Mouse (Mus musculus): ENCODE results near the gene Mt3. TPM values are rescaled to one million over a fixed set of nuclear protein-coding genes. Genes with fewer than 3 reads are reported as not detected.

Mt3 gene
- not detected for polyA plus RNA-seq (2017; shearing (Covaris generic))

DNA sequence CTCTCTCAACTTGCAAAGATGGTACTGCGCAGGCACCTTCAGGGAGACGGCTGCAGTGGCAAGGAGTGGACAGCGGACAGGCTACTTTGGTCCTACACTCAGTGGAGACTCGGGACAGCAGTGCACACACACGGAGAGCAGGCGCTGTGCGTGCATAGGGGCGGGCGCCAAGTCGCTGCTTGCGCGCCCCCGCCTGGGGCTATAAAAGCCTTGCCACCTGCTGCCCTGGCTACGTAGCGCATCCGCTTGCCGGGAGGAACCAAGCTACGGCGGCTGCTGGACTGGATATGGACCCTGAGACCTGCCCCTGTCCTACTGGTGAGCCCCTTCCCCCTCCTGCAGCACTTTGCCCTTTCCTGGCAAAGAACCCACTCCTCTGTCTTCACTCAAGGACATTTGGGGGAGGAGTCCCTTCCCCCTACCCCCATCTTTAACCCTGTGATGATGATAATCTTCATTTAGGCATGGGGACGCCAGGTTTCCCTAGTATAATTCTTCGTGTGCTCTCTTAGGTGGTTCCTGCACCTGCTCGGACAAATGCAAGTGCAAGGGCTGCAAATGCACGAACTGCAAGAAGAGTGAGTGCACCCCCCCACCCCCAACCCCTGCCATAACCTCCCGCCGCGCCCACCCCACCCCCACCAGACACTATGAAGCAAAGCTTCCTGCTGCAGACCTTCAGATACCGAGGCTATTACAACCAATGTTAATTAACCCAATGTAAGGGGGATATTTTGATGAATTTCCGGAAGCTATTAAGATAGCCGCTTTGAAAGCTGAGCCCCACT, at the start of gene Mt3:
Mt3 (plus strand) TSS at position 95 of the 788 bp plus-strand sequence.

DNA sequence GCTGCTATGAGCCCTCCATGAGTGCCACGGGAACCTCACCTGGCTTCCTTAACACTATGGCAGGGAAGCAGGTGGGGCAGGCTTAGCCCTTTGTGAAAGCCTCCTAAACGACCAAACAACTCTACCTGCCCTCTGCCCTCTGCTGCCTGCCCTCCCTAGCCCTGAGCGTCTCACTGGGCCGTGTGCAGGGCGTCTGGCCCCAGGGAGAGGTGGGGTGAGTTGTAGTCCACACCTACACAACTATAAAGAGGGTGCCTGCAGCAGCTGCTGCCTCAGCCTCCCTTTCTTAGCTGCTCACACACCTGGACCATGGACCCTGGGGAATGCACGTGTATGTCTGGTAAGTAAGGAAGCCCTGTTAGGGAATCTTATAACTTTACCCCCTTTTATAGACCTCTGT, 15.5 kb upstream of the Mt3 start, which contains the start of gene Mt4:
Mt4 (plus strand) TSS at position 265 of the 400 bp plus-strand sequence.

DNA sequence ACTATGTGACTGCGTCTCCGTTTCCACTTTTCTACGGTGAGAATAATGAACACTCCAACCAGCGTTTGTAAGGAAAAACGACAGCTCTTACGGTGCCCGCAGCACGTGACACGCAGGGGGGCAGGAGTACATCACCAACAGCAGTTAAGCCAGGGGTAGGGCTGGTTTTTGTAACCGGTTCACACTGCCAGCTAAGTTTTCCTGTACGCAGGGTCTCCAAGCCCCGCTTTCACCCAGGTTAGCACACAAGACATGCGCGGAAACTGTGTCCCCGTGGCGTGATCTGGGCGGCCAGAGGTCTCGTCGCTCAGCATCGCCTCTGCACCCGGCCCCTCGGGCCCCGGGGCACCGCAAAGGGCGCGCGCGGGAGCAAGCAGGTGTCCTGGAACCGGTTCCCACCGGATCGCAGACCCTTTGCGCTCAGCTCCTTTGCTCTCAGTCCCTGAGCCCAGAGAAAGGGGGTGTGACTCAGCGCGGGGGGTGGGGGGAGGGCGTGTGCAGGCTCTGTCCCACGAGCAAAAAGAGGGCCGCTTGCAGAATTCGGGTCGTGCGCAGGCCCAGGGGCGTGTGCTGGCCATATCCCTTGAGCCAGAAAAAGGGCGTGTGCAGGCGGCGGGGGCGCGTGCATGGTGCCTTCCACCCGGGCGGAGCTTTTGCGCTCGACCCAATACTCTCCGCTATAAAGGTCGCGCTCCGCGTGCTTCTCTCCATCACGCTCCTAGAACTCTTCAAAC, 19.8 kb downstream of the Mt3 start, which contains the start of gene Mt2:
Mt2 (plus strand) TSS at position 590 of the 734 bp plus-strand sequence.

DNA sequence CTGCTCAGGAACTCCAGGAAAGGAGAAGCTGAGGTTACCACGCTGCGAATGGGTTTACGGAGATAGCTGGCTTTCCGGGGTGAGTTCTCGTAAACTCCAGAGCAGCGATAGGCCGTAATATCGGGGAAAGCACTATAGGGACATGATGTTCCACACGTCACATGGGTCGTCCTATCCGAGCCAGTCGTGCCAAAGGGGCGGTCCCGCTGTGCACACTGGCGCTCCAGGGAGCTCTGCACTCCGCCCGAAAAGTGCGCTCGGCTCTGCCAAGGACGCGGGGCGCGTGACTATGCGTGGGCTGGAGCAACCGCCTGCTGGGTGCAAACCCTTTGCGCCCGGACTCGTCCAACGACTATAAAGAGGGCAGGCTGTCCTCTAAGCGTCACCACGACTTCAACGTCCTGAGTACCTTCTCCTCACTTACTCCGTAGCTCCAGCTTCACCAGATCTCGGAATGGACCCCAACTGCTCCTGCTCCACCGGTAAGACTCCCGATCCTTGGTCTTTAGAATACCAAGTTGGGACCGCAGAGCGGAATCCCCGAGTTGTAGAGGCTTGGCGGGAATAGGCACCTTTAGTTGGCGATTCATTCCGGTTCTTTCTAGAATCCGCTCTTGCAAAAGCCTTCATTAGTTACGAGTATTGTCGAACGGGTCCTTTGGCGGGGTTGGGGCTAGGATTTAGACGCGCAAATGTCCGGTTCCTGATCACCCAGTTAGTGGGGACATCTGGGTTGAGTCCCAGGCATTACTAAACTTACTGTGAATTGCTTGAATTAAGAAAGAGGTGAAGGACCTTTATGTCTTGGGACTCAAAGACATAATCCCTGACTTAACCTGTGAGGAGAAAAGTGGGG, 26.7 kb downstream of the Mt3 start, which contains the start of gene Mt1:
Mt1 (plus strand) TSS at position 226 of the 856 bp plus-strand sequence.

Other genes starting within 250 kb of the Mt3 start
- gene Amfr, start 139.8 kb upstream of the Mt3 start, polyA plus RNA-seq (2017; shearing (Covaris generic)): 155 TPM
- 114 TPM for gene Nudt21, start 115.6 kb upstream of the Mt3 start, polyA plus RNA-seq (2017; shearing (Covaris generic))
- gene Ogfod1, start 115.4 kb upstream of the Mt3 start, polyA plus RNA-seq (2017; shearing (Covaris generic)): 16.7 TPM
- gene Bbs2, start 53.7 kb upstream of the Mt3 start, polyA plus RNA-seq (2017; shearing (Covaris generic)): 9.0 TPM
- gene Mt4, start 15.4 kb upstream of the Mt3 start, polyA plus RNA-seq (2017; shearing (Covaris generic)): not detected
- 1.3 TPM for gene Mt2, start 20.1 kb downstream of the Mt3 start, polyA plus RNA-seq (2017; shearing (Covaris generic))
- 1.6 TPM for gene Mt1, start 26.5 kb downstream of the Mt3 start, polyA plus RNA-seq (2017; shearing (Covaris generic))
- 40.6 TPM for gene Nup93, start 62.0 kb downstream of the Mt3 start, polyA plus RNA-seq (2017; shearing (Covaris generic))
- 0.32 TPM for gene Slc12a3, start 176.6 kb downstream of the Mt3 start, polyA plus RNA-seq (2017; shearing (Covaris generic))
- gene Herpud1, start 233.8 kb downstream of the Mt3 start, polyA plus RNA-seq (2017; shearing (Covaris generic)): 129 TPM

All from CD4-positive, CD25-positive, alpha-beta regulatory T cell (primary cell).